Mouse (Mus musculus) myocyte (in vitro differentiated cells): ENCODE data around the gene Cnot4.

ENCODE experiments used
- MYOG ChIP-seq, 3 experiments: IDR thresholded peaks; one replicate each; pipeline ENCODE4 v1.6.1; 2011; ENCODE audit warnings: control low read depth in 2 of 3, low read depth in 2 of 3, mild to moderate bottlenecking in 2 of 3; ENCODE audit not compliant: insufficient read length in 2 of 3, control insufficient read depth in 1 of 3, insufficient read depth in 1 of 3
- POLR2A ChIP-seq: IDR thresholded peaks from one replicate; pipeline ENCODE4 v1.6.1; 2011; ENCODE audit warnings: low read depth, mild to moderate bottlenecking, control low read depth, moderate library complexity; ENCODE audit not compliant: insufficient read length

DNA sequence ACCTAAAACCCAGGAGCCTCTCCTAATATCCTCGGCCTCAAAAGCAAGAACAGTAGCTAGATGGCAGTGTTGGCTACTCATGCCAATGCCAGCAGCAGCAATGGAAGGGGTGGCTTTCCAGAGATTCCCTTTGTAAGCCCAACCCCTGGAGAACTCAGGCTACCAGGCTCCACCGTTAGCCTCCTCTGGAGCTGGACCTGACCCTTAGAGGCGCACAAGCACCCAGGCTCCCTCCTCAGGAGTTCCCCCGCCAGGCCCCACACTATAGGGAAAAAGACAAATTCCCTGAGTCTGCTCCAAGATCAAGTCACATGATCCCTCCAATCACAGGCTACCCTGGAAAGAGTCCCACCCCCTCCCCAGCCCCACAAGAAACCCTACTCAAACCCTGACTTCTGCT, 134.4 kb downstream of the Cnot4 start:
- TF ChIP-seq MYOG (IDR thresholded peaks at IDR 0.05; ENCODE audit: control insufficient read depth in 1 of 3, insufficient read depth in 1 of 3, insufficient read length in 2 of 3, low read depth in 2 of 3) (no peak), POLR2A (no peak)
